Comparison of ENCODE assay signal across 8 mouse cellular contexts in the genomic region with DNA sequence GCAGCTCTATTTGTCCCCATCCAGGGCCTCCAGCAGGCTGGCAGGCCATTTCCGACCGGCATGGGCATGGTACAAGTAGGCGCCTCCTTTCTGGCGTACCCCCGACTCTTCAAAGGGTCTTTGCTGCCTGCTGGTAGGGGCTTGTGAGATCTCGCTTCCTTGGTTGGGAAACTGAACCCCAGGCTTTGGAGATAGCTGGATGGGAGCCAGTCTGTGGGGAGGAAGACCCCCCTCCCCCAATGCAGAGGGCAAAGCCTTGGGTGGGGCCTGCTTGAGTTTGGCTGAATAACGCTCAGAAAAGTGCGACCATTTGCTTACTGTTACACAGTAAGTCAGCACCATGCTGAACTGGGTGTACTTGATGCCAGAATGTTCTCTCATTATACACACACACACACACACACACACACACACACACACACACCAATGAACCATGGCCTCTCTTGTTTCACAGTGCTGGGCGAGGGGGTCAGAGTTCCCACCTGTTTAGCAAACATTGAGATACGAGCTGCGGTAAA. TPM values are rescaled to one million over a fixed set of nuclear protein-coding genes. Genes with fewer than 3 reads are reported as not detected.
DNase-seq lines count a peak whose midpoint lies in the region; ATAC-seq and TF ChIP-seq lines count a peak whose summit lies in the region.

No protein-coding gene starts in this region.

- H3K4me2 ChIP-seq in forebrain, embryonic 12.5 days, result peak overlapping the region; percentile 96
- H3K4me2 ChIP-seq in neural tube, embryonic 11.5 days (ENCODE audit: low read depth), result peak overlapping the region; percentile 87

- no peak for TF ChIP-seq POLR2A in spleen, adult 2 months (IDR thresholded peaks at IDR 0.05; ENCODE audit: low read depth, low read length)

- no peaks in the 10 kb centered on the region for H3K36me3 ChIP-seq in spleen, adult 2 months (ENCODE audit: control insufficient read depth, insufficient read depth, low read length)
- peaks cover 20% of the 10 kb centered on the region for H3K36me3 ChIP-seq in forebrain, embryonic 12.5 days (replicated peaks)
- H3K36me3 ChIP-seq in neural tube, embryonic 11.5 days (ENCODE audit: control insufficient read depth, insufficient read depth, low read length), result peaks cover 12% of the 10 kb centered on the region

- peak overlapping the region; percentile 17; the same call in 1 of the 2 replicates for H3K4me3 ChIP-seq in spleen, adult 2 months (ENCODE audit: extremely low read depth, insufficient read depth, insufficient read length)
- peak overlapping the region; percentile 100 for H3K4me3 ChIP-seq in forebrain, embryonic 12.5 days (replicated peaks)
- H3K4me3 ChIP-seq in neural tube, embryonic 11.5 days (ENCODE audit: low read depth, low read length), result peak overlapping the region; percentile 100

- TF ChIP-seq CTCF in spleen, adult 2 months (IDR thresholded peaks at IDR 0.05; ENCODE audit: extremely low read depth, insufficient read depth, insufficient read length, insufficient replicate concordance), result no peak

- peak overlapping the region; percentile 100 for H3K9ac ChIP-seq in forebrain, embryonic 12.5 days
- H3K9ac ChIP-seq in neural tube, embryonic 11.5 days (ENCODE audit: low read length), result peak overlapping the region; percentile 100

- no peak for DNase-seq in spleen, adult 2 months (ENCODE audit: low read depth in 1 of 2, low spot score in 2 of 2)
- no peak for DNase-seq in spleen, postnatal 10 days (ENCODE audit: low spot score in 2 of 2)
- DNase-seq in kidney, postnatal 4 days, result peak; percentile 42 to 63
- DNase-seq in neural tube, embryonic 11.5 days (ENCODE audit: low spot score), result no peak
- no peak for DNase-seq in gastrocnemius, adult 18-20 months (ENCODE audit: low spot score)
- no peak for DNase-seq in spleen, postnatal 4 days (ENCODE audit: low spot score in 2 of 2)
- no peak for DNase-seq in cerebellum, adult 11 months

- peak; percentile 5; the same call in 1 of the 2 replicates for ATAC-seq in forebrain, embryonic 12.5 days (ENCODE audit: low FRiP score)
- no peak for ATAC-seq in neural tube, embryonic 11.5 days (ENCODE audit: insufficient read depth, low FRiP score, low TSS enrichment)

- no peaks in the 10 kb centered on the region for H3K9me3 ChIP-seq in forebrain, embryonic 12.5 days
- no peaks in the 10 kb centered on the region for H3K9me3 ChIP-seq in neural tube, embryonic 11.5 days (ENCODE audit: control insufficient read depth, low read length)

- WGBS in spleen, adult 2 months, result 57% methylated on average over 11 of the region's 11 CpGs
- under 1% methylated on average over 11 of the region's 11 CpGs for WGBS in forebrain, embryonic 12.5 days
- WGBS in neural tube, embryonic 11.5 days, result 3% methylated on average over 11 of the region's 11 CpGs

- H3K27me3 ChIP-seq in spleen, adult 2 months (ENCODE audit: control insufficient read depth, insufficient read depth, low read length), result peaks cover 21% of the 10 kb centered on the region
- H3K27me3 ChIP-seq in forebrain, embryonic 12.5 days, result peaks cover 12% of the 10 kb centered on the region; the same call in 1 of the 2 replicates
- no peaks in the 10 kb centered on the region for H3K27me3 ChIP-seq in neural tube, embryonic 11.5 days (ENCODE audit: control insufficient read depth, insufficient read depth, low read length)

- no peak overlapping the region for H3K27ac ChIP-seq in spleen, adult 2 months (ENCODE audit: insufficient read depth, low read length)
- H3K27ac ChIP-seq in forebrain, embryonic 12.5 days, result peak overlapping the region; percentile 97
- peak overlapping the region; percentile 97 for H3K27ac ChIP-seq in neural tube, embryonic 11.5 days (ENCODE audit: low read depth, low read length)

- peaks cover 9% of the 10 kb centered on the region; the same call in 1 of the 2 replicates for H3K4me1 ChIP-seq in spleen, adult 2 months (ENCODE audit: control insufficient read depth, insufficient read depth, insufficient read length)
- peaks cover 48% of the 10 kb centered on the region for H3K4me1 ChIP-seq in forebrain, embryonic 12.5 days
- peaks cover 26% of the 10 kb centered on the region for H3K4me1 ChIP-seq in neural tube, embryonic 11.5 days (ENCODE audit: control insufficient read depth, insufficient read depth, low read length)

RNA-seq across cellular contexts. Expression of a gene that starts 2.4 kb away (rescaled TPM):
- 33.7 and 59.8 TPM in 2 replicates for polyA plus RNA-seq in spleen, adult 2 months (2012; rRNA removed)
- polyA plus RNA-seq in forebrain, embryonic 12.5 days (2016; fragmentation: Nextera tagmentation; extraction: Ambion mirVana), result 665 and 748 TPM in 2 replicates
- 664 and 698 TPM in 2 replicates for polyA plus RNA-seq in neural tube, embryonic 11.5 days (2014; fragmentation: Nextera tagmentation; extraction: Ambion mirVana)
- 1 to 10 TPM; 3.7 to 8.5 TPM for total RNA-seq in gastrocnemius, adult 18-20 months (2021)

RNA-seq across cellular contexts. Expression of a gene that starts 55.9 kb away (rescaled TPM):
- 6,692 and 9,830 TPM in 2 replicates for polyA plus RNA-seq in spleen, adult 2 months (2012; rRNA removed)
- polyA plus RNA-seq in forebrain, embryonic 12.5 days (2016; fragmentation: Nextera tagmentation; extraction: Ambion mirVana), result 12,389 and 14,301 TPM in 2 replicates
- polyA plus RNA-seq in neural tube, embryonic 11.5 days (2014; fragmentation: Nextera tagmentation; extraction: Ambion mirVana), result 15,839 and 16,684 TPM in 2 replicates
- total RNA-seq in gastrocnemius, adult 18-20 months (2021), result 100 to 1,000 TPM; 452 to 583 TPM

Comparison
In these comparisons a context has a peak if more than half of its experiments do, and no peak if none do; other contexts are left out.
1. DNase-seq: peak in kidney, postnatal 4 days (2 of 2); none in spleen, adult 2 months (0 of 2), spleen, postnatal 10 days (0 of 2), neural tube, embryonic 11.5 days (single experiment), gastrocnemius, adult 18-20 months (single experiment), spleen, postnatal 4 days (0 of 2) and cerebellum, adult 11 months (single experiment).
2. H3K4me3 ChIP-seq: peak in every context shown above with its lines; median percentile 100 in forebrain, embryonic 12.5 days; 100 in neural tube, embryonic 11.5 days; 17 in spleen, adult 2 months.
3. RNA of a gene that starts 2.4 kb away (polyA plus RNA-seq): 664 to 698 TPM in neural tube, embryonic 11.5 days and 665 to 748 TPM in forebrain, embryonic 12.5 days; 33.7 to 59.8 TPM in spleen, adult 2 months; every median in the first group is over 10 times any median in the second.